Mouse (Mus musculus): ENCODE data around the gene Il17ra.

Il17ra gene

DNA sequence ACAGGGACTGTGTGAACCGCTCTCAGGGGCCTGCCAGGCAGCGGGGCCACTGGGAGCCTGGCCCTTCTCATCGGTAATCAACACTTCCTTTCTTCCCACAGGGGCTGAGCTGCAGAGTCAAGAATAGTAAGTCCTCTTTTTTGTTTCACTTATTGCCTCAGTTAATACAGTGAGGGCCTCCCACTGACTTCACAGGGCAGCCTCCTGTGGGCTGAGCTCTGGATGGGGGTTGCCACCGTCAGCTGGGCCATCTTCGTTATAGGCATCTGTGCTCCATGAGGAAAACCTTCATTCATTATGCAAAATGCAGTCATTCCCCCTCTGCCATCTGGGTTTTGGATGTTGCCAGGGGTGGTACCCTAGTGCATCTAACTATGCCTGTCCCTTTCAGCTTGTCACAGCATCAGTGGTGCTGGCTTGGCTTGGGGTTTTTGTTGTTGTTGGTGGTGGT lies 9.0 kb downstream of the Il17ra start:
- no peak for DNase-seq (ENCODE audit: low spot score)

- no peak for DNase-seq (ENCODE audit: low spot score)
Observed at GRCm38 (mm10) chr6:120472455-120473140, 9.6 kb downstream of the Il17ra start.

GRCm38 (mm10) chr6:120473427-120473826 lies 10.4 kb downstream of the Il17ra start:
- no peak for DNase-seq (ENCODE audit: low spot score)

DNA sequence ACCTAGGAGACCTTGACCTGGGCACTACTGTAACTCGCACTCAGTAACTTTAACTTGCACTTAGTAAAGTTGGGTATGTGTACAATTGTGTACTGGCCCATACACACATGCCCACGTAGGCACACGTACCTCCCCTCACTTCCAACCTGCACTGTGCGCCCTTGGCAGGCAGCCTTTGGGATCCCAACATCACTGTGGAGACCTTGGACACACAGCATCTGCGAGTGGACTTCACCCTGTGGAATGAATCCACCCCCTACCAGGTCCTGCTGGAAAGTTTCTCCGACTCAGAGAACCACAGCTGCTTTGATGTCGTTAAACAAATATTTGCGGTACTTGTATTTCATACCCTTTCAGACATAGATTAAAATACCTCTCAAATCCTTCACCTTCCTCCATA lies 12.2 kb downstream of the Il17ra start:
- no peak for DNase-seq (ENCODE audit: low spot score)

GRCm38 (mm10) chr6:120479302-120479701 lies 16.3 kb downstream of the Il17ra start:
- DNase-seq (ENCODE audit: low spot score): no peak

- DNase-seq (ENCODE audit: low spot score): no peak
Observed at GRCm38 (mm10) chr6:120480361-120480760, 17.3 kb downstream of the Il17ra start.

DNA sequence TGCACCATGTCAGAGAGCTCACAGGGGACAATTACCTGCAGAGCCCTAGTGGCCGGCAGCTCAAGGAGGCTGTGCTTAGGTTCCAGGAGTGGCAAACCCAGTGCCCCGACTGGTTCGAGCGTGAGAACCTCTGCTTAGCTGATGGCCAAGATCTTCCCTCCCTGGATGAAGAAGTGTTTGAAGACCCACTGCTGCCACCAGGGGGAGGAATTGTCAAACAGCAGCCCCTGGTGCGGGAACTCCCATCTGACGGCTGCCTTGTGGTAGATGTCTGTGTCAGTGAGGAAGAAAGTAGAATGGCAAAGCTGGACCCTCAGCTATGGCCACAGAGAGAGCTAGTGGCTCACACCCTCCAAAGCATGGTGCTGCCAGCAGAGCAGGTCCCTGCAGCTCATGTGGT lies 18.5 kb downstream of the Il17ra start:
- DNase-seq (ENCODE audit: low spot score): no peak

DNA sequence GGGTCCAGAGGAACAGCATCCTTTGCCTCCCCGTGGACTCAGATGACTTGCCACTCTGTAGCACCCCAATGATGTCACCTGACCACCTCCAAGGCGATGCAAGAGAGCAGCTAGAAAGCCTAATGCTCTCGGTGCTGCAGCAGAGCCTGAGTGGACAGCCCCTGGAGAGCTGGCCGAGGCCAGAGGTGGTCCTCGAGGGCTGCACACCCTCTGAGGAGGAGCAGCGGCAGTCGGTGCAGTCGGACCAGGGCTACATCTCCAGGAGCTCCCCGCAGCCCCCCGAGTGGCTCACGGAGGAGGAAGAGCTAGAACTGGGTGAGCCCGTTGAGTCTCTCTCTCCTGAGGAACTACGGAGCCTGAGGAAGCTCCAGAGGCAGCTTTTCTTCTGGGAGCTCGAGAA lies 19.0 kb downstream of the Il17ra start:
- DNase-seq (ENCODE audit: low spot score): no peak

- DNase-seq (ENCODE audit: low spot score): no peak
Observed at GRCm38 (mm10) chr6:120482756-120483155, 19.7 kb downstream of the Il17ra start.

GRCm38 (mm10) chr6:120483211-120483626 lies 20.2 kb downstream of the Il17ra start:
- DNase-seq (ENCODE audit: low spot score): no peak

DNA sequence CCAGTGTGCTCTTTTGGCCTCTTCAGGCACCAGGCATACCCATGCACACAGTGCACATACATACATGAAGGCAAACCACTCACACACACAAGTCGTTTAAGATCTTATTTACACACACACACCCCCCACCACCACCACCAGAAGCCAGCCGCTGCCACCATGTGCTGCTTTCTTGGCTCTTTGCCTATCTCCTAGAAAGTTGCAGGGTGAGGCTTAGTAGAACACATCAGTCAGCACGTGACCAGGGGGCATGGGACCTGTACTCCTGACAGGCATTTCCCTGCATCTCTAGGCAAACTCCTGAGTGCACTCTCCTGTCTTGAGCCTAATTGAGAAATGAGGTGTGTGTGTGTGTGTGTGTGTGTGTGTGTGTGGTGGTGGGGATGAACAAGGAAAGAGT lies 22.0 kb downstream of the Il17ra start:
- DNase-seq (ENCODE audit: low spot score): no peak

DNA sequence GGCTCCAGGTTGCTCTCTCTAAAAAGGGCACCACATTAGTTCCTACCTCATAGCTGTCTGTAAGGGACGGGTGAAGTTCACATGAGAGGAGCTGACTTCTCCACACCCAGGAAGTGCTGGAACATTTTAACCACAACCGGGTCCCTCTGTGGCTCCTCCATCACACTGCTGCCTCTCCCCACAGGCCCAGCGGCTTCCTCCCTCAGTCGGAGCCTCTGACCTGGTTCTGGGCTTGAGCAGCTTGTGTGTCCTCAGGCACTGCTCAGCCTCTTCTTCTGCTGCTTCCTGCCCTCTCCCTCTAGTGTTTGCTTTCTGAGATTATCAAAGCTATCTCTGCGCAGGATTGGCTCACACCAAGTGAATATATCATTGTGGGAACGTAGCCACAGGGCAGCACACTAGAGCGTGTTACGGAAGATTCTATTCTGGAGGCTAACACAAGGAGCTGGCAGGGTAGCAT lies 23.0 kb downstream of the Il17ra start:
- no peak for DNase-seq (ENCODE audit: low spot score)

DNA sequence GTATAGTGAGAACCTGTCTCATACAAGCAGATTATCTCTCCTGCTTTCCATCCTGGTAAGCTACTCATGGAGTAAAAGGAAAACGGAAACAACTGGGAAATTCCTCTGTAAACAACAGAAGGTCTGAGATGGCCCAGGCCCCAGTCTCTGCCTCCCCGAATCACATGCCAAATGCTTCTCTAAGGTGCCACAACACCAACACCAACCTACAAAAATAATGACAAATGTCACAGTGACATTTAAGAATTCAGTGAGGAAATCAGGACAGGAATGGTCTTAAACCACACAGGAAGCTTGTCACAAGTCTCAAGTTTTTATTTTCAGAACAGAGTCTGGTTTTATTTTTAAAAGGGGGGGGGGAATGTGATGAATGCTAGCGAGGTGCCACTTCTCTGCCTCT lies 25.6 kb downstream of the Il17ra start:
- DNase-seq (ENCODE audit: low spot score): no peak

DNA sequence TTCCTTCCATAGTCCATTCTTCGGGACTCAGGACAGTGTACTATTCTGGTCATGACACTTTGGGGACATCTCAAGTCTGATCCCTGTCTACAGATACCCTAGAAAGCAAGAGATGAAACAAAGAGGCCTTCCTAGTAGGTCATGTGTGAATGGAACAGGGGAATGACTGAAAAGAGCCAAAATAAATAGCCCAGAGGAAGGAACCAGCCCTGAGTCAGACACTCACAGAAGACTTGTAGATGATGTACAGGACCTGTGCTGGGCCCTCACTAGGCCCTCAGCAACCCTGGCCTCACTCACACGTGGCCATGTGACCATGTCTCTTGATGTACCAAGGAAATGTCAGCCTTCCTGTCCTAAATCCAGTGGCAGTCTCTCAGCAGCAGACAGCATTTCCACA lies 26.4 kb downstream of the Il17ra start:
- DNase-seq (ENCODE audit: low spot score): no peak

- DNase-seq (ENCODE audit: low spot score): no peak
Observed at GRCm38 (mm10) chr6:120491064-120491463, 28.0 kb downstream of the Il17ra start.

GRCm38 (mm10) chr6:120491862-120492498 lies 28.9 kb downstream of the Il17ra start:
- no peak for DNase-seq (ENCODE audit: low spot score)

- no peak for DNase-seq (ENCODE audit: low spot score)
Observed at GRCm38 (mm10) chr6:120492499-120493373, 29.7 kb downstream of the Il17ra start.

DNA sequence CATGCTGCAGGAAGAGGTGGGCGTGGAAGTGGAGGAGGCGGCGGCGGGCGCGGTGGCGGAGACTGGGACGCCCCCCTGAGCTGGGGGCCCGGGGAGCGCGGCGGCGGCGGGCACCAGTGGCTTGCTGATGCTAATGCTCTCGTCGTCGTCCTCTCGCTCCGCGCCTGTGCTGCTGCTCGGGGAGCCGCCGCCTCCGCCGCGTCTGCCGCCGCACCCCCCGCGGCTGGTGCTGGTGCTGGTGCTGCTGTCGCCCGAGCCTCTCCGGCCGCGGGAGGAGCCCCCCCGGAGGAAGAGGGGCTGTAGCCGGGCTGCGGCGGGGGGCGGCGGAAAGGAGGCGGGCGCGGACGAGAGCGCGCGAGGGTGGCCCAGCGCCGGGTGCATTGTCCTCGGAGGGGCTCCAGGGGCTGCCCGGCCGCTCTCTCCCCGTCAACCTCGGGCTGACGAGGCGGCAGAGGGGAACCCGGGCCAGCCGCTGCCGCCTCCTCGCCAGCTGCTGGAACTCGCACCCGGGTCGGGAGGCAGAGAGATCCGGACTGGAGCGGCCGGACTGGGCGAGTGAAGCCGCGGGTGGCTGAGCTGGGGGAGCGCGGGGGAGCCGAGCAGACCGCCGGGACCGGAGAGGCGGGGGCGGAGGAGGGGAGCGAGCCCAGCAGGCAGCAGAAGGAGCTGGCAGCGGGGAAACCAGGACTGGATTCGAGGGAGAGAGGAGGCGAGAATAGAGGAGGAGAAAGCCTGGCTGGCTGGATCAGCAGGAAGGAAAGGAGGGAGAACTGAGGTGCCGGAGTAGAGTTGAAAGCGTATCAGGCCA lies 30.5 kb downstream of the Il17ra start, which contains the start of gene Tmem121b:
TSS of gene Tmem121b (minus strand) at position 434 of the 808 bp plus-strand sequence.
- DNase-seq (ENCODE audit: low spot score): peak; percentile 47

GRCm38 (mm10) chr6:120496544-120496943 lies 33.5 kb downstream of the Il17ra start:
- DNase-seq (ENCODE audit: low spot score): no peak

DNA sequence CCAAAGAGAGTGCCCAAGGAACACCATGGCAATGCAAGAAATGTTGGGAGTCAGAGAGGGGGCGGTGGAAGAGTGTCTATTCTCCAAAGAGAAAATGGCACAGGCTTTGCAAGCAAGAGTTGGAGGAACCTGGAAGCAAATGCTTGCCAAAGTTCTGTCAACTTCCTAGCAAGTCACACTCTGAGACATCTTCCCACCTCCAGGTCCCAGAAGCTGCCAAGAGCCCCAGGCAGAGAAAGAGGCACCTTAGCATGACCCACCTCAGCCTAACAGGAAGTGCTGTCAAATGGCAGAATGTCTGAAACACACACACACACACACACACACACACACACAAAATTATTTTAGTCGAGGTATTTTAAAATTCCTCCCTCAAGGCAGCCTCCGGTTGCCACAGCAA lies 41.0 kb downstream of the Il17ra start:
- DNase-seq (ENCODE audit: low spot score): no peak

DNA sequence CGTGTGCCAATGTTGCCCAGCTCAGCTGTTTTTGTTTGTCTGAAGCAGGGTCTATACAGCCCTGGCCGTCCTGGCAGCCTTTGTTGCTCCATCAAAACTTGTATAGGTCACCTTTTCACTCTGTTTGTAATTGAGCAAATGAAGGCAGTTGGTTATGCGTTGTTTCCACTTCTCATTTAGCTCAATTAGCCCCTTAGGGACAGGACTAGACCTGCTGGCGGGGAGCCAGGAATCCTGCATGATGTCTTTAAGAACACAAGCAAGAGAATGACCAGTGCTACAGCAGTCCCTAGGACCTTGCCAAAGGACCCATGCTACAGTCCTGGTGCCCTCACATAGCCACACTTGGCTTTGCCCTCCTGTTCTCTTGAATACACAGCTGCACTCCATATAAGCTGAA lies 42.5 kb downstream of the Il17ra start:
- DNase-seq (ENCODE audit: low spot score): no peak

GRCm38 (mm10) chr6:120508645-120509044 lies 45.6 kb downstream of the Il17ra start:
- no peak for DNase-seq (ENCODE audit: low spot score)

Data from ovary, adult 18-20 months (tissue).